Mouse (Mus musculus): ENCODE measurements at regions not wholly inside any gene's neighbourhood (a gene's known extent, or its start where the extent isn't known, plus 50 kb on each side); places are given as distances from the start of the nearest gene placed in this dataset.

GRCm38 (mm10) chr7:71033121-71033520, 318.2 kb downstream of the Gm10295 start:
- no peak for TF ChIP-seq CTCF (conservative IDR thresholded peaks at IDR 0.05; ENCODE audit: insufficient read depth, insufficient read length, low read depth, low read length)
- no peak for TF ChIP-seq POLR2A (IDR thresholded peaks at IDR 0.05; ENCODE audit: low read depth, low read length)

Data from kidney, adult 2 months (tissue).